ENCODE assay signal across 8 mouse cellular contexts in the genomic region with DNA sequence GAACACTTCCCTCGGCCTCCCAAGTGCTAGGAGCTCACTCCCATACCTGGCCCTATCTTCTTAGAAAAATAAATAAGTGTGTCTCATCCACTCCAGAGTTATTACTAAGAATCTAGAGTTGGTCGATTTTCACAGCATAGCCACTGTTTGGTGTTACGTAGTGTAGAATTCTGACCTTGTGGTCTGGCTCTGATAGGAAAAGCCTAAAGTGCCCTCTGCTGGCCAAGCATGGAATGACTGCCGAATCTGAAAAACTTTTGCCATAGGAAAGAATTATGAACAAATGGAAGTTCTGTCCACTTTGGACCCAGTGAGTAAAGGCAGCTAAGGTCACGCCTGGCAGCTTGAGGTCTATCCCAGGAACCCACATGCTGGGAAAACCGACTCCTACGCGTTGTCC. TPM values are rescaled to one million over a fixed set of nuclear protein-coding genes. Genes with fewer than 3 reads are reported as not detected.
DNase-seq lines count a peak whose midpoint lies in the region; ATAC-seq and TF ChIP-seq lines count a peak whose summit lies in the region.

No protein-coding gene starts in this region.

- ATAC-seq in hindbrain, embryonic 16.5 days, result no peak
- no peak for ATAC-seq in heart, postnatal 0 days (ENCODE audit: insufficient read depth, low read depth)
- peak; percentile 52; the same call in 1 of the 2 replicates for ATAC-seq in monocyte, adult 5-6 weeks (replicated peaks; ENCODE audit: insufficient number of reproducible peaks, low FRiP score, low TSS enrichment, poor library complexity, severe bottlenecking)
- peak; percentile 53; the same call in 1 of the 2 replicates for ATAC-seq in stomach, postnatal 0 days (ENCODE audit: low FRiP score, low TSS enrichment)

- H3K36me3 ChIP-seq in hindbrain, embryonic 10.5 days, result peaks cover 19% of the 10 kb centered on the region
- 0 out of 2 replicates have a peak, but pooled peaks cover 3% of the 10 kb centered on the region for H3K36me3 ChIP-seq in hindbrain, embryonic 16.5 days (ENCODE audit: control insufficient read depth, insufficient read depth, low read length)
- H3K36me3 ChIP-seq in heart, postnatal 0 days (replicated peaks; ENCODE audit: control insufficient read depth, insufficient read depth, low read length), result 0 out of 2 replicates have a peak, but pooled peaks cover 6% of the 10 kb centered on the region
- H3K36me3 ChIP-seq in stomach, postnatal 0 days (ENCODE audit: control insufficient read depth, insufficient read depth, low read length), result peaks cover 4% of the 10 kb centered on the region; the same call in 1 of the 2 replicates

- TF ChIP-seq EP300 in heart, postnatal 0 days (IDR thresholded peaks at IDR 0.05; ENCODE audit: low read depth), result no peak
- no peak for TF ChIP-seq EP300 in stomach, postnatal 0 days (optimal IDR thresholded peaks at IDR 0.05)

- H3K9me3 ChIP-seq in hindbrain, embryonic 10.5 days, result no peaks in the 10 kb centered on the region
- H3K9me3 ChIP-seq in hindbrain, embryonic 16.5 days (ENCODE audit: control insufficient read depth, low read length), result no peaks in the 10 kb centered on the region
- H3K9me3 ChIP-seq in heart, postnatal 0 days (replicated peaks; ENCODE audit: control insufficient read depth, low read length), result no peaks in the 10 kb centered on the region
- no peaks in the 10 kb centered on the region for H3K9me3 ChIP-seq in stomach, postnatal 0 days (ENCODE audit: control insufficient read depth, low read length)

- no peak overlapping the region for H3K9ac ChIP-seq in hindbrain, embryonic 16.5 days (ENCODE audit: low read depth, low read length)
- H3K9ac ChIP-seq in heart, postnatal 0 days (replicated peaks; ENCODE audit: low read depth, low read length), result no peak overlapping the region
- no peak overlapping the region for H3K9ac ChIP-seq in stomach, postnatal 0 days (ENCODE audit: low read length)

- H3K4me1 ChIP-seq in hindbrain, embryonic 10.5 days (replicated peaks), result peaks cover 8% of the 10 kb centered on the region; the same call in 1 of the 2 replicates
- peaks cover 2% of the 10 kb centered on the region; the same call in 1 of the 2 replicates for H3K4me1 ChIP-seq in hindbrain, embryonic 16.5 days (ENCODE audit: control insufficient read depth, insufficient read depth, low read depth, low read length)
- H3K4me1 ChIP-seq in heart, postnatal 0 days (ENCODE audit: control insufficient read depth, insufficient read depth), result no peaks in the 10 kb centered on the region
- H3K4me1 ChIP-seq in stomach, postnatal 0 days (replicated peaks; ENCODE audit: control insufficient read depth, insufficient read depth), result peaks cover 4% of the 10 kb centered on the region; the same call in 1 of the 2 replicates

- WGBS in hindbrain, embryonic 10.5 days, result 34% methylated on average over 8 of the region's 8 CpGs
- 29% methylated on average over 8 of the region's 8 CpGs for WGBS in hindbrain, embryonic 16.5 days
- 20% methylated on average over 8 of the region's 8 CpGs for WGBS in heart, postnatal 0 days
- 21% methylated on average over 8 of the region's 8 CpGs for WGBS in stomach, postnatal 0 days

- no peak overlapping the region for H3K4me3 ChIP-seq in hindbrain, embryonic 10.5 days
- H3K4me3 ChIP-seq in hindbrain, embryonic 16.5 days (ENCODE audit: low read length), result no peak overlapping the region
- H3K4me3 ChIP-seq in heart, postnatal 0 days (ENCODE audit: low read depth, low read length), result no peak overlapping the region
- H3K4me3 ChIP-seq in stomach, postnatal 0 days (ENCODE audit: low read depth, low read length), result no peak overlapping the region

- peak; percentile 85 for TF ChIP-seq CTCF in heart, postnatal 0 days (IDR thresholded peaks at IDR 0.05; ENCODE audit: low read depth)
- TF ChIP-seq CTCF in stomach, postnatal 0 days (IDR thresholded peaks at IDR 0.05; ENCODE audit: low read depth), result peak; percentile 95

- H3K27me3 ChIP-seq in hindbrain, embryonic 10.5 days (ENCODE audit: insufficient read depth, poor library complexity, severe bottlenecking), result peaks cover 8% of the 10 kb centered on the region; the same call in 1 of the 2 replicates
- H3K27me3 ChIP-seq in hindbrain, embryonic 16.5 days (replicated peaks; ENCODE audit: control insufficient read depth, insufficient read depth, low read length), result no peaks in the 10 kb centered on the region
- peaks cover 2% of the 10 kb centered on the region; the same call in 1 of the 2 replicates for H3K27me3 ChIP-seq in heart, postnatal 0 days (ENCODE audit: control insufficient read depth, insufficient read depth, low read length)
- H3K27me3 ChIP-seq in stomach, postnatal 0 days (ENCODE audit: control insufficient read depth, insufficient read depth, low read length), result no peaks in the 10 kb centered on the region

- no peak overlapping the region for H3K27ac ChIP-seq in hindbrain, embryonic 10.5 days
- no peak overlapping the region for H3K27ac ChIP-seq in hindbrain, embryonic 16.5 days (ENCODE audit: low read depth, low read length)
- H3K27ac ChIP-seq in heart, postnatal 0 days (ENCODE audit: low read depth), result no peak overlapping the region
- no peak overlapping the region for H3K27ac ChIP-seq in stomach, postnatal 0 days (replicated peaks)

- peak; percentile 78 for DNase-seq in hindbrain, embryonic 10.5 days (ENCODE audit: low spot score)
- DNase-seq in adrenal gland, adult 18-20 months (ENCODE audit: low spot score in 2 of 2), result peak; percentile 85 to 89
- DNase-seq in embryo, embryonic 11 days, result peak; percentile 78
- peak; percentile 75 for DNase-seq in heart, postnatal 0 days (ENCODE audit: low spot score)
- peak; percentile 62 for DNase-seq in left cerebral cortex, adult 11 months (ENCODE audit: low spot score)
- DNase-seq in stomach, postnatal 0 days (ENCODE audit: low spot score), result peak; percentile 81

- no peak overlapping the region for H3K4me2 ChIP-seq in hindbrain, embryonic 16.5 days (ENCODE audit: low read length)
- no peak overlapping the region for H3K4me2 ChIP-seq in heart, postnatal 0 days (ENCODE audit: low read depth, low read length)
- no peak overlapping the region for H3K4me2 ChIP-seq in stomach, postnatal 0 days (replicated peaks; ENCODE audit: low read depth)

RNA-seq across cellular contexts. Expression of a gene that starts 5.3 kb away (rescaled TPM):
- polyA plus RNA-seq in hindbrain, embryonic 10.5 days (2016; fragmentation: Nextera tagmentation; extraction: Ambion mirVana), result 5.0 and 6.6 TPM in 2 replicates
- polyA plus RNA-seq in hindbrain, embryonic 16.5 days (2015; fragmentation: Nextera tagmentation; extraction: Ambion mirVana), result 18.9 and 19.5 TPM in 2 replicates
- 10 to 100 TPM in 1 of 2 experiments, 1 to 10 TPM in 1; 9.7 to 10.3 TPM for total RNA-seq in adrenal gland, adult 18-20 months (2021)
- 1.2 and 4.8 TPM in 2 replicates for total RNA-seq in heart, postnatal 0 days (2014; rRNA removed; ENCODE audit: low replicate concordance)
- 3.7 and 4.2 TPM in 2 replicates for polyA plus RNA-seq in heart, postnatal 0 days (2015; fragmentation: Nextera tagmentation; extraction: Ambion mirVana)
- 0.95 to 4.5 TPM (median 1.5 TPM) in 3 replicates for total RNA-seq in monocyte, adult 5-6 weeks (2017)
- 2.3 and 2.4 TPM in 2 replicates for polyA plus RNA-seq in stomach, postnatal 0 days (2015; fragmentation: Nextera tagmentation; extraction: Ambion mirVana)

RNA-seq across cellular contexts. Expression of a gene that starts 32.2 kb away (rescaled TPM):
- polyA plus RNA-seq in hindbrain, embryonic 10.5 days (2016; fragmentation: Nextera tagmentation; extraction: Ambion mirVana), result 23.5 and 27.3 TPM in 2 replicates
- 40.0 and 41.7 TPM in 2 replicates for polyA plus RNA-seq in hindbrain, embryonic 16.5 days (2015; fragmentation: Nextera tagmentation; extraction: Ambion mirVana)
- 10 to 100 TPM; 34.7 to 58.1 TPM for total RNA-seq in adrenal gland, adult 18-20 months (2021)
- total RNA-seq in heart, postnatal 0 days (2014; rRNA removed; ENCODE audit: low replicate concordance), result 4.6 and 17.5 TPM in 2 replicates
- polyA plus RNA-seq in heart, postnatal 0 days (2015; fragmentation: Nextera tagmentation; extraction: Ambion mirVana), result 16.7 and 19.8 TPM in 2 replicates
- total RNA-seq in monocyte, adult 5-6 weeks (2017), result 41.1 to 67.6 TPM (median 53.3 TPM) in 3 replicates
- polyA plus RNA-seq in stomach, postnatal 0 days (2015; fragmentation: Nextera tagmentation; extraction: Ambion mirVana), result 33.0 and 33.6 TPM in 2 replicates

Comparison
In these comparisons a context has a peak if more than half of its experiments do, and no peak if none do; other contexts are left out.
1. ATAC-seq: peak in monocyte, adult 5-6 weeks (single experiment) and stomach, postnatal 0 days (single experiment); none in hindbrain, embryonic 16.5 days (single experiment) and heart, postnatal 0 days (single experiment).
2. Peak in every context shown above with its lines, with median percentiles within 50 percentile points of each other: DNase-seq.